Mouse (Mus musculus): Measurements from ENCODE around the gene Fat2. TPM values are rescaled to one million over a fixed set of nuclear protein-coding genes. Genes with fewer than 3 reads are reported as not detected.

The Fat2 gene
- polyA plus RNA-seq, 1 experiment from 2014 or later: 0.08 TPM

DNA sequence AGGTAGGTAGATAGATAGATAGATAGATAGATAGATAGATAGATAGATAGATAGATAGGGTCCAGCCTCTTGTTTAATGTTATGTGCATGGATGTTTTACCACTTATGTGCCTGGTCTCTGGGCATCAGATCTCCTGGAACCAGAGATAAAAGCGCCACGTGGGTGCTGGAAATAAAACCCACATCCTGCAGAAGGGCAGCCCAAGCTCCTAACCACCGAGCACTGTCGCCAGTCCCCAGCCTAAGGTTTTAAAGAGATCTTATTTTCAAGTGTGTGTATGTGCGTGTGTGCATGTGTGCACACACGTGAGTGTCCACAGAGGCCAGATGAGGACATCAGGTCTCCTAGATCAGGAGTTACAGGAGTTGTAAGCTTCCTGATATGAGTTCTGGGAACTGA is 105.3 kb downstream of the Fat2 start:
- no peak overlapping the region for H3K9ac ChIP-seq (replicated peaks; ENCODE audit: low read length)
- ATAC-seq (replicated peaks; ENCODE audit: insufficient number of reproducible peaks, low FRiP score, low TSS enrichment, low read depth) (no peak), DNase-seq (ENCODE audit: low spot score) (no peak)
- H3K27ac ChIP-seq (replicated peaks; ENCODE audit: low read depth, low read length): no peak overlapping the region
- no peak overlapping the region for H3K4me2 ChIP-seq (ENCODE audit: low read depth, low read length)
- no peaks in the 10 kb centered on the region for H3K4me1 ChIP-seq (ENCODE audit: control insufficient read depth, insufficient read depth, low read length)
- no peaks in the 10 kb centered on the region for H3K9me3 ChIP-seq (replicated peaks; ENCODE audit: control insufficient read depth, low read length)
- no peak overlapping the region for H3K4me3 ChIP-seq (ENCODE audit: low read depth, low read length)
- no peaks in the 10 kb centered on the region for H3K27me3 ChIP-seq (ENCODE audit: control insufficient read depth, insufficient read depth, low read length)
- no peaks in the 10 kb centered on the region for H3K36me3 ChIP-seq (replicated peaks; ENCODE audit: control insufficient read depth, insufficient read depth, low read depth, low read length)
- 95% methylated on average over 6 of the region's 6 CpGs for WGBS

DNA sequence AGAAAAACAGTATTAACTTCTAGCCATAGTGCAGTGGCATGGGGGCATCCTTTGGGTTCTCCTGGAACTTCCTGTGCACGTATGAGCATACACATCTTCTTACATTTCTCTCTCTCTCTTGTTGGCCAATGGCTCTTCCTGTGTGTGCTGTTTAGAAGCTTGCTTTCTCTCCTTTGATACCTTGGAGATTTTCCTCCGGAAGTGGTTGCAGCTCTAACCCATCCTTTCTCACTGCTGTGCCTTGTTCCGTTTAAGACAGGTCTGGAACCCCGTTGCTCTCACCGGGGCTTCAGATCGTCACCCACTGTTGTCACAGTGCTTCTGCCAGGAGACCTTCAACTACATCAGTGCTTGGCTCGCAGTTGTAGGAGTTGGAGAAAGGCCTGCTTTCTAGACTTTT is 115.1 kb downstream of the Fat2 start:
- Histone ChIP-seq H3K36me3 (replicated peaks; ENCODE audit: control insufficient read depth, insufficient read depth, low read depth, low read length) (no peaks in the 10 kb centered on the region), H3K4me3 (ENCODE audit: low read depth, low read length) (no peak overlapping the region), H3K27me3 (ENCODE audit: control insufficient read depth, insufficient read depth, low read length) (no peaks in the 10 kb centered on the region), H3K4me2 (ENCODE audit: low read depth, low read length) (no peak overlapping the region), H3K4me1 (ENCODE audit: control insufficient read depth, insufficient read depth, low read length) (no peaks in the 10 kb centered on the region), H3K9ac (replicated peaks; ENCODE audit: low read length) (no peak overlapping the region), H3K9me3 (replicated peaks; ENCODE audit: control insufficient read depth, low read length) (no peaks in the 10 kb centered on the region), H3K27ac (replicated peaks; ENCODE audit: low read depth, low read length) (no peak overlapping the region)
- DNase-seq (ENCODE audit: low spot score) (no peak), ATAC-seq (replicated peaks; ENCODE audit: insufficient number of reproducible peaks, low FRiP score, low TSS enrichment, low read depth) (no peak)
- 92% methylated on average over 7 of the region's 7 CpGs for WGBS

DNA sequence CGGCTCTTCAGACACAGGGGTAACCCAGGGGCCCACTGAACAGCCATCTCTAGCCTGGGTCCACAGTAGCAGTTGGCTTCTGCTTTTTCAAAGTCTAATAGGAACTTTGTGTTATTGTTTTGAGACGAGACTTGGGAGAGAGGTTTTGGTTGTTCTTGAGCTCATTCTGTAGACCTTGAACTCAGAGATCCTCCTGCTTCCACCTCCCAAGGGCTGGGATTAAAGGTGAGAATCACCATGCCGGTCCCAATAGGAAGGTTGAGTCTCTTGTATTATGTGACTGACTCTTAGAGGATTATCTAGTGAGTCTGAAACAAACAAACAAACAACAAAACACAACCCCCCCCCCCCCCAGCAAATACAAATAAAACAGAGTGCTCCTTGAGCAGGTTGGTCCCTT is 117.9 kb downstream of the Fat2 start:
- H3K4me3 ChIP-seq (ENCODE audit: low read depth, low read length): no peak overlapping the region
- H3K4me2 ChIP-seq (ENCODE audit: low read depth, low read length): no peak overlapping the region
- H3K27me3 ChIP-seq (ENCODE audit: control insufficient read depth, insufficient read depth, low read length): no peaks in the 10 kb centered on the region
- H3K4me1 ChIP-seq (ENCODE audit: control insufficient read depth, insufficient read depth, low read length): no peaks in the 10 kb centered on the region
- H3K36me3 ChIP-seq (replicated peaks; ENCODE audit: control insufficient read depth, insufficient read depth, low read depth, low read length): no peaks in the 10 kb centered on the region
- no peak for DNase-seq (ENCODE audit: low spot score)
- WGBS: 84% methylated on average over 3 of the region's 3 CpGs
- no peaks in the 10 kb centered on the region for H3K9me3 ChIP-seq (replicated peaks; ENCODE audit: control insufficient read depth, low read length)
- no peak overlapping the region for H3K27ac ChIP-seq (replicated peaks; ENCODE audit: low read depth, low read length)
- ATAC-seq (replicated peaks; ENCODE audit: insufficient number of reproducible peaks, low FRiP score, low TSS enrichment, low read depth): no peak
- H3K9ac ChIP-seq (replicated peaks; ENCODE audit: low read length): no peak overlapping the region

DNA sequence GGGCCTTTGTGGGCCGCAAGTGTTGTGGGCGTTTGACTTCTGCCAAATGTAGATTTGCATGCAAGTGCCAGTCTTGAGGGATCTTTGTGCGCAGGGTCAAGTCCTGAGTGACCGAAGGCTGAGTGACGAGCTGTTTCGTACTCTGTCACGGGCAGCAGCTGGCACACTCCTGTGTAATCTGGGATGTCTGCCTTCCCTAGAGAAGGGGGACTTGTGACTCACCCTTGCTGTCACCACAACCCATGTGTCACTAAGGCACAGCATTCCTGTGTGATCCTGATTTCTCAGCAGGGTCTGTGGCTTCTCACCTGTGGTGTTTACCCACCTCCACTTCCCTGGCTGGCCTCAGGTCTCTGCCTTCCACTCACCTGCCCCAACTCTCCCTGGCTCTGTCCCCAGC is 118.5 kb downstream of the Fat2 start:
- Histone ChIP-seq H3K9ac (replicated peaks; ENCODE audit: low read length) (no peak overlapping the region), H3K4me1 (ENCODE audit: control insufficient read depth, insufficient read depth, low read length) (no peaks in the 10 kb centered on the region), H3K4me3 (ENCODE audit: low read depth, low read length) (no peak overlapping the region), H3K27ac (replicated peaks; ENCODE audit: low read depth, low read length) (no peak overlapping the region), H3K27me3 (ENCODE audit: control insufficient read depth, insufficient read depth, low read length) (no peaks in the 10 kb centered on the region), H3K4me2 (ENCODE audit: low read depth, low read length) (no peak overlapping the region), H3K9me3 (replicated peaks; ENCODE audit: control insufficient read depth, low read length) (no peaks in the 10 kb centered on the region), H3K36me3 (replicated peaks; ENCODE audit: control insufficient read depth, insufficient read depth, low read depth, low read length) (no peaks in the 10 kb centered on the region)
- WGBS: 91% methylated on average over 7 of the region's 7 CpGs
- ATAC-seq (replicated peaks; ENCODE audit: insufficient number of reproducible peaks, low FRiP score, low TSS enrichment, low read depth) (no peak), DNase-seq (ENCODE audit: low spot score) (no peak)

DNA sequence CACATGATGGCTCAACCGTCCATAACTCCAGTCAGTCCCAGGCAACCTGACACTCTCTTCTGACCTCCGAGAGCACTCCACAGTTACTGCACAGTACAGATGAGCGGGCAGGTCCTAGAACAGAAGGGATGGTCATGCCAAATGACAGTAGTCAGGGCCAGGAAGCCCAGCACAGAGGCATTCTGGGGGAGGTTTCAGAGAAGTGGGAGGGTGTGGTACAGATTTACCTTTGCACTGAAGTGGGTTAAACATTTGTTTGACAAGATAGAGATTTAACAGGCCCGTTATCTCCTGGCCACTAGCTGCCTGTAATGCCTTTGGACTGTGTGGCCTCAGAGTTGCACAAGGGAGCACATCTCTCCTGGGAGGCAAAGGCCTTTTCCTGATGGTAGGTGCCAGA is 118.9 kb downstream of the Fat2 start:
- 70% methylated on average over 4 of the region's 4 CpGs for WGBS
- H3K27me3 ChIP-seq (ENCODE audit: control insufficient read depth, insufficient read depth, low read length): no peaks in the 10 kb centered on the region
- H3K27ac ChIP-seq (replicated peaks; ENCODE audit: low read depth, low read length): no peak overlapping the region
- H3K4me2 ChIP-seq (ENCODE audit: low read depth, low read length): no peak overlapping the region
- ATAC-seq (replicated peaks; ENCODE audit: insufficient number of reproducible peaks, low FRiP score, low TSS enrichment, low read depth) (no peak), DNase-seq (ENCODE audit: low spot score) (no peak)
- H3K4me3 ChIP-seq (ENCODE audit: low read depth, low read length): no peak overlapping the region
- no peaks in the 10 kb centered on the region for H3K9me3 ChIP-seq (replicated peaks; ENCODE audit: control insufficient read depth, low read length)
- no peak overlapping the region for H3K9ac ChIP-seq (replicated peaks; ENCODE audit: low read length)
- no peaks in the 10 kb centered on the region for H3K4me1 ChIP-seq (ENCODE audit: control insufficient read depth, insufficient read depth, low read length)
- H3K36me3 ChIP-seq (replicated peaks; ENCODE audit: control insufficient read depth, insufficient read depth, low read depth, low read length): no peaks in the 10 kb centered on the region

DNA sequence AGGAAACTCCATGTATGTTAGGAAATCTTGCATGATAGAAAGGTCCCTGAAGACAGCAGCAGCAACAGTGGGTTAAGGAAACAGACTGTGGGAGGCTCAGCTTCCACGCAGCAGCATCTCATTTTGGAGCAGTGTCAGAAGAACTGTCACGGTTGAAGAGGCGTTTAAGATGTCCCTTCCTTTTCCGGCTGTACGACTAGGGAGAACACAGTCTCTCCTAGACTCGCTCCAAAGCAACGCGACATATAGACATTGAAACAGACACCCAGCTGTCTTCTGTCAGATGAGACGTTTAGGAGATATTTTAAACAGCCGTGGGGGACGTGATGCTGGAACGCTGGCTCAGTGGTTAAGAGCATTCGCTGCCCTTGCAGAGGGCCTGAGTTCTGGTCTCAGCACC is 119.5 kb downstream of the Fat2 start:
- Histone ChIP-seq H3K9me3 (replicated peaks; ENCODE audit: control insufficient read depth, low read length) (no peaks in the 10 kb centered on the region), H3K27ac (replicated peaks; ENCODE audit: low read depth, low read length) (no peak overlapping the region), H3K27me3 (ENCODE audit: control insufficient read depth, insufficient read depth, low read length) (no peaks in the 10 kb centered on the region), H3K4me1 (ENCODE audit: control insufficient read depth, insufficient read depth, low read length) (no peaks in the 10 kb centered on the region), H3K4me2 (ENCODE audit: low read depth, low read length) (no peak overlapping the region), H3K36me3 (replicated peaks; ENCODE audit: control insufficient read depth, insufficient read depth, low read depth, low read length) (no peaks in the 10 kb centered on the region), H3K4me3 (ENCODE audit: low read depth, low read length) (no peak overlapping the region), H3K9ac (replicated peaks; ENCODE audit: low read length) (no peak overlapping the region)
- 84% methylated on average over 13 of the region's 13 CpGs for WGBS
- DNase-seq (ENCODE audit: low spot score): no peak
- ATAC-seq (replicated peaks; ENCODE audit: insufficient number of reproducible peaks, low FRiP score, low TSS enrichment, low read depth): no peak

DNA sequence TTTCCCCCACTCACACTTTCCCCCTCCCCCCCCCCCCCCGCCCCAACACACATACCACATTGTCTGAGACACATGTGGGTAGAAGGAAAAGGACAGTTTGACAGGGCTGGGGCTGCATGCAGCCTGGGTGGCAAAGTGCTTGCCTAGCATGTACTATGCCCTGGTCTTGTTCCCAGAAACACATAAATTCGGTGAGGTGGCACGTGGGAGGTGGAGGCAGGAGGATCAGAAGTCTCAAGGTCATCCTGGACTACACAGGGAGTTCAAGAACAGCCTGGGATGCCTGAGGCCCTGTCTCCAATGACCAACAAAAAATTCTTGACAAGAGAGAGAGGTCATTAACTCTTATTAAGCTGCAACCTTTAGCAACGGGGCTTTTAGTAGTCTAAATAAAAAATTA is 120.3 kb downstream of the Fat2 start:
- WGBS: 53% methylated on average over 4 of the region's 4 CpGs
- H3K27me3 ChIP-seq (ENCODE audit: control insufficient read depth, insufficient read depth, low read length): no peaks in the 10 kb centered on the region
- H3K4me2 ChIP-seq (ENCODE audit: low read depth, low read length): no peak overlapping the region
- ATAC-seq (replicated peaks; ENCODE audit: insufficient number of reproducible peaks, low FRiP score, low TSS enrichment, low read depth): no peak
- H3K36me3 ChIP-seq (replicated peaks; ENCODE audit: control insufficient read depth, insufficient read depth, low read depth, low read length): no peaks in the 10 kb centered on the region
- H3K4me3 ChIP-seq (ENCODE audit: low read depth, low read length): no peak overlapping the region
- no peak overlapping the region for H3K9ac ChIP-seq (replicated peaks; ENCODE audit: low read length)
- DNase-seq (ENCODE audit: low spot score): no peak
- no peaks in the 10 kb centered on the region for H3K4me1 ChIP-seq (ENCODE audit: control insufficient read depth, insufficient read depth, low read length)
- no peaks in the 10 kb centered on the region for H3K9me3 ChIP-seq (replicated peaks; ENCODE audit: control insufficient read depth, low read length)
- no peak overlapping the region for H3K27ac ChIP-seq (replicated peaks; ENCODE audit: low read depth, low read length)

DNA sequence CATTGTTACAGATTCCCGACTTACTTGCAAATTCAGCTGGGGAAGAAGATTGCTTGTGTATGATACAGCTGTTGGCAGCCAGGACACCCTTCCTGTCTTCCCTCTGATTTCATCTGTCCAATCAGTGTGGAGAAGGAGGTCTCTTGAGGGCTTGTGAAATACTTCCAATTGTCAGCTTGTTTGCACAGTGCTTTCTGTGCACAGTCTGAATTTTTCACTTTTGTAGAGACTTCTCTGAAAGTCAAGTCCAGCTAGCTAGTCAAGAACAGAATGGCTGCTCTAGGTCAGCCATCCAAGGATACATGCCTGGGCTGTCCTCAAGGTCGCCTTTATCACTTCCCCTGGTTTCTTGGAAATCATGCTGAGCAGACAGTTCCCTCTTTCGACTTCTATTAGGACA is 121.4 kb downstream of the Fat2 start:
- Histone ChIP-seq H3K4me3 (ENCODE audit: low read depth, low read length) (no peak overlapping the region), H3K4me1 (ENCODE audit: control insufficient read depth, insufficient read depth, low read length) (no peaks in the 10 kb centered on the region), H3K4me2 (ENCODE audit: low read depth, low read length) (no peak overlapping the region), H3K36me3 (replicated peaks; ENCODE audit: control insufficient read depth, insufficient read depth, low read depth, low read length) (no peaks in the 10 kb centered on the region), H3K9ac (replicated peaks; ENCODE audit: low read length) (no peak overlapping the region), H3K27me3 (ENCODE audit: control insufficient read depth, insufficient read depth, low read length) (no peaks in the 10 kb centered on the region), H3K9me3 (replicated peaks; ENCODE audit: control insufficient read depth, low read length) (no peaks in the 10 kb centered on the region), H3K27ac (replicated peaks; ENCODE audit: low read depth, low read length) (no peak overlapping the region)
- no peak for DNase-seq (ENCODE audit: low spot score)
- 77% methylated on average over 3 of the region's 3 CpGs for WGBS
- no peak for ATAC-seq (replicated peaks; ENCODE audit: insufficient number of reproducible peaks, low FRiP score, low TSS enrichment, low read depth)

DNA sequence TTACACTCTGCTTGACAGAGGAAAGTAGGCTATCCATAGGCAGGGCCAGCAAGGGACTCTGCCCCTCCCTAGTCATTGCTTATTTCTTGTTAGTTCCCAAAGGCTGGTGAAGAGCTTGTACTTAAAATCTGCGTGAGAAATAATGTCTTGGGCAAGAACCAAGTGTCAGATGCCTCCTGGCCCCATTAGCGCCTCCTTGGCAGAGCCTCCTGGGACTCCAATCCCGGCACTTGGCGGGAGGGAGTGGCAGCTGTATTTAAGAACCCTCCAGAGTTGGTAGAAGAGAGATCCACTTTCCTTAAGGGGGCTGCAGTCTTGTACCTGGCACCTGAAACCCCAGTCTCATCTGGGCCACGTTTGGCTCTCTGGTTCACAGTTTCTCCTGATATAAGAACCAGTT is 122.2 kb downstream of the Fat2 start:
- no peak for DNase-seq (ENCODE audit: low spot score)

More for the DNA sequence above, 122.2 kb downstream of the Fat2 start:
- no peaks in the 10 kb centered on the region for H3K27me3 ChIP-seq (ENCODE audit: control insufficient read depth, insufficient read depth, low read length)
- no peaks in the 10 kb centered on the region for H3K9me3 ChIP-seq (replicated peaks; ENCODE audit: control insufficient read depth, low read length)
- no peaks in the 10 kb centered on the region for H3K36me3 ChIP-seq (replicated peaks; ENCODE audit: control insufficient read depth, insufficient read depth, low read depth, low read length)
- H3K9ac ChIP-seq (replicated peaks; ENCODE audit: low read length): no peak overlapping the region
- no peak for ATAC-seq (replicated peaks; ENCODE audit: insufficient number of reproducible peaks, low FRiP score, low TSS enrichment, low read depth)
- H3K4me2 ChIP-seq (ENCODE audit: low read depth, low read length): no peak overlapping the region
- no peak overlapping the region for H3K4me3 ChIP-seq (ENCODE audit: low read depth, low read length)
- no peaks in the 10 kb centered on the region for H3K4me1 ChIP-seq (ENCODE audit: control insufficient read depth, insufficient read depth, low read length)
- H3K27ac ChIP-seq (replicated peaks; ENCODE audit: low read depth, low read length): no peak overlapping the region
- WGBS: 80% methylated on average over 5 of the region's 5 CpGs

Measured in embryonic facial prominence, embryonic 11.5 days (tissue).